In the genomic region with DNA sequence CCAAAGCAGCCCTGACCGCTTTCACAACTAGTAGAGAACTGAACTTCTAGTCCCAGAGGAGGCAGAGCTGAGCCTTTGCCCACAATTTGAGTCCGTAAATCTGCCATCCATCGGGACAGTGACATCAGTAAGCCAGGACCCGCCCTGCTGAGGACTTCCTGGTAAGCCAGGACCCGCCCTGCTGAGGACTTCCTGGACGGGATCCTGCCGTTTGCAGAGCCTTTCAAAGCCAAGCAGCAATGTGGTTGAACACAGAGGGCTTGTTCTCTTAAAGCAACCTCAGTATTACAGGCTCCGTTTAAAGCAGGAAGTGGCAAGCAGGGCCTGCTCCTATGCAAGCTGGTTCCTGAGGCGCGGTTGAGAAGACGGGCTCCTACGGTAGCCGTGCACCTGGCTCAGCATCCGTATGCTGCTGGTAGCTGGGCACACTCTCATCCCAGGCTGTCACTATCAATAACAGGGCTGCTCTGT, we compare ENCODE assay signal across 8 mouse cellular contexts. TPM values are rescaled to one million over a fixed set of nuclear protein-coding genes. Genes with fewer than 3 reads are reported as not detected.
DNase-seq lines count a peak whose midpoint lies in the region; ATAC-seq lines count a peak whose summit lies in the region.

No protein-coding gene starts in this region.

- no peaks in the 10 kb centered on the region for H3K36me3 ChIP-seq in liver, embryonic 15.5 days (replicated peaks)

- H3K4me1 ChIP-seq in liver, embryonic 15.5 days (replicated peaks), result peaks cover 67% of the 10 kb centered on the region

- peak; percentile 87 for DNase-seq in urinary bladder, postnatal 14 days (ENCODE audit: low spot score)
- no peak for DNase-seq in urinary bladder, postnatal 10 days (ENCODE audit: low spot score)
- peak; percentile 58 to 62 for DNase-seq in cerebellum, postnatal 25 days
- DNase-seq in gastrocnemius, postnatal 25 days, result peak; percentile 86
- DNase-seq in neural tube, embryonic 10.5 days (ENCODE audit: extremely low spot score, low spot score), result peak; percentile 34
- peak; percentile 71 to 76 for DNase-seq in thymus, postnatal 10 days (ENCODE audit: low spot score in 2 of 2)

- WGBS in liver, embryonic 15.5 days (ENCODE audit: insufficient replicate concordance), result 3% methylated on average over 14 of the region's 14 CpGs

- H3K4me3 ChIP-seq in liver, embryonic 15.5 days (replicated peaks), result peak overlapping the region; percentile 55

- ATAC-seq in inflammation-experienced regulatory T-cells, adult 6 months, result peak; percentile 83
- peak; percentile 37; the same call in 1 of the 2 replicates for ATAC-seq in liver, embryonic 15.5 days (ENCODE audit: insufficient read depth)

- peak overlapping the region; percentile 47 for H3K9ac ChIP-seq in liver, embryonic 15.5 days

- peak overlapping the region; percentile 82 for H3K27ac ChIP-seq in liver, embryonic 15.5 days (replicated peaks)

- H3K9me3 ChIP-seq in liver, embryonic 15.5 days (replicated peaks), result no peaks in the 10 kb centered on the region

- H3K27me3 ChIP-seq in liver, embryonic 15.5 days, result peaks cover 11% of the 10 kb centered on the region; the same call in 1 of the 2 replicates

- peak overlapping the region; percentile 80 for H3K4me2 ChIP-seq in liver, embryonic 15.5 days

RNA-seq across cellular contexts. Expression of gene Yy1, which starts 27.0 kb away (rescaled TPM):
- 10 to 100 TPM; 23.9 to 25.4 TPM for total RNA-seq in gastrocnemius, postnatal 25 days (2021)
- polyA plus RNA-seq in inflammation-experienced regulatory T-cells, adult 6 months (2017; shearing (Covaris generic)), result 10 to 100 TPM; 16.4 to 18.6 (median 17.1) TPM
- 7.6 and 8.8 TPM in 2 replicates for polyA plus RNA-seq in liver, embryonic 15.5 days (2015; fragmentation: Nextera tagmentation; extraction: Ambion mirVana)
